Mouse (Mus musculus): Measurements from ENCODE around the gene Plpp2. TPM values are rescaled to one million over a fixed set of nuclear protein-coding genes. Genes with fewer than 3 reads are reported as not detected.
A peak's percentile ranks its signal among the peaks of the same experiment; 100 is the strongest.

Gene Plpp2
- polyA plus RNA-seq, 1 experiment from 2014 or later = 61.4 TPM

DNA sequence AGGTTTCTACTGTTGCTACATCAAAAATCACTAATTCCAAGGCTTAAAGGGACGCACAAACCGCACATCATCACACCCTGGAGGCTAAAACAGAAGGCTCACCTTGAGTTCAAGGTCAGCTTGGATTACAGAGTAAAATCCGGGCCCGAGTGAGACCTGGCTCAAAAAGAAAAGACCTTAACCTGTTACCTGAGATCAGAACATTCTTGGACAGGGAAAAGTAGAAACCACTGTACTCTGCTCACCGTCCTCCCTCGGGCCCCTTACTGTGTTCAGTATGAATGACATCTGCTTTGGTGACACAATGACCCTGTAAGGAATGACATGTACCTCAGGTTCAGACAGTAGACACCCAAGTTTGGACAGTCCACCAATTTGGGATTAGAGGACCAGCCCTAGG lies 41.2 kb upstream of the Plpp2 start:
- Histone ChIP-seq H3K9ac (replicated peaks; ENCODE audit: low read depth, low read length) (no peak overlapping the region), H3K27me3 (ENCODE audit: control insufficient read depth, insufficient read depth, low read length) (no peaks in the 10 kb centered on the region), H3K9me3 (ENCODE audit: control insufficient read depth, low read depth, low read length) (no peaks in the 10 kb centered on the region), H3K36me3 (ENCODE audit: control insufficient read depth, insufficient read depth, low read length) (no peaks in the 10 kb centered on the region), H3K4me1 (ENCODE audit: control insufficient read depth, insufficient read depth, low read length) (no peaks in the 10 kb centered on the region), H3K4me3 (ENCODE audit: low read depth, low read length) (no peak overlapping the region), H3K27ac (ENCODE audit: low read length) (no peak overlapping the region), H3K4me2 (replicated peaks; ENCODE audit: low read depth, low read length) (no peak overlapping the region)
- no peak for ATAC-seq (ENCODE audit: insufficient number of reproducible peaks, insufficient read depth, low FRiP score, low read depth)
- 85% methylated on average over 6 of the region's 6 CpGs for WGBS

DNA sequence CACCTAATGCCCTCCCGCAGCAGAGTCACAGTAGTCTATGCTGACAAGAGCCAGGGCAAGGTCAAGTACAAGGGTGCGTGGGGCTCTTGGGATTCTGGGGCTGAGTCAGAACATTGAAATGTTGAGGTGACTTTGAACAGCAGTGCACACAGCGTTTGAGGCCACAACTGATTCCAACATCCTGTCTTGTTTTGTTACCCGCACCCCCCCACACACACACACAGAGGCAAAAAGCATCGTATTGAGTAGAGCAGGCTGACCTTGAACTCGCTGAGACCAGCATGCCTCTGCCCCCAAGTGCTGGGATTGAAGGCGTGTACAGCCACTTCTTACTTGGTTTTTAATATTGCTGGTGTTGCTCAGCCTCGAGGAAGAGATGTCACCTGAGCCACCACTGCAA lies 40.8 kb upstream of the Plpp2 start:
- H3K27me3 ChIP-seq (ENCODE audit: control insufficient read depth, insufficient read depth, low read length) = no peaks in the 10 kb centered on the region
- no peak for ATAC-seq (ENCODE audit: insufficient number of reproducible peaks, insufficient read depth, low FRiP score, low read depth)
- no peak overlapping the region for H3K4me2 ChIP-seq (replicated peaks; ENCODE audit: low read depth, low read length)
- no peak overlapping the region for H3K4me3 ChIP-seq (ENCODE audit: low read depth, low read length)
- H3K9ac ChIP-seq (replicated peaks; ENCODE audit: low read depth, low read length) = no peak overlapping the region
- 79% methylated on average over 8 of the region's 8 CpGs for WGBS
- no peaks in the 10 kb centered on the region for H3K4me1 ChIP-seq (ENCODE audit: control insufficient read depth, insufficient read depth, low read length)
- H3K36me3 ChIP-seq (ENCODE audit: control insufficient read depth, insufficient read depth, low read length) = no peaks in the 10 kb centered on the region
- no peaks in the 10 kb centered on the region for H3K9me3 ChIP-seq (ENCODE audit: control insufficient read depth, low read depth, low read length)
- H3K27ac ChIP-seq (ENCODE audit: low read length) = no peak overlapping the region

DNA sequence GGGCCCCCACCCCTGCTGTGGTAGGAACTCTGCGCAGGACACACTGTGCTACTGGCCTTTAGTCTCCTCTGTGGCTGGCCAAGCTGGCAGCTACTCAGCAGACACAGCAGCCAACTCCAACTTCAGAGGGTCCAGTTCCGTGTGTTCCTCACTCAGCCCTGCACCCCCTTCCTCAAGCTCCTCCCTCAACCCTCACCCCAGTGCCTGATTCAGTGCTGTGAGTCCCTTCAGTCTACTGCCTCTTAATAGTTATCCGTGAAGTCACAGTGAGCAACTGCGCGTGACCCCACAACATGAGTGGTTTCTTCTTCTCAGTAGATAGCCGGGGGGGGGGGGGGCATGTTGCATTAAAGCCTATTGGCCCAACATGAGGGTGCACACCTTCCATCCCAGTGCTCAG lies 40.0 kb upstream of the Plpp2 start:
- Histone ChIP-seq H3K9ac (replicated peaks; ENCODE audit: low read depth, low read length) (no peak overlapping the region), H3K27ac (ENCODE audit: low read length) (no peak overlapping the region), H3K4me3 (ENCODE audit: low read depth, low read length) (no peak overlapping the region), H3K4me2 (replicated peaks; ENCODE audit: low read depth, low read length) (no peak overlapping the region), H3K9me3 (ENCODE audit: control insufficient read depth, low read depth, low read length) (no peaks in the 10 kb centered on the region), H3K4me1 (ENCODE audit: control insufficient read depth, insufficient read depth, low read length) (no peaks in the 10 kb centered on the region), H3K27me3 (ENCODE audit: control insufficient read depth, insufficient read depth, low read length) (no peaks in the 10 kb centered on the region), H3K36me3 (ENCODE audit: control insufficient read depth, insufficient read depth, low read length) (no peaks in the 10 kb centered on the region)
- 85% methylated on average over 6 of the region's 6 CpGs for WGBS
- ATAC-seq (ENCODE audit: insufficient number of reproducible peaks, insufficient read depth, low FRiP score, low read depth) = no peak

DNA sequence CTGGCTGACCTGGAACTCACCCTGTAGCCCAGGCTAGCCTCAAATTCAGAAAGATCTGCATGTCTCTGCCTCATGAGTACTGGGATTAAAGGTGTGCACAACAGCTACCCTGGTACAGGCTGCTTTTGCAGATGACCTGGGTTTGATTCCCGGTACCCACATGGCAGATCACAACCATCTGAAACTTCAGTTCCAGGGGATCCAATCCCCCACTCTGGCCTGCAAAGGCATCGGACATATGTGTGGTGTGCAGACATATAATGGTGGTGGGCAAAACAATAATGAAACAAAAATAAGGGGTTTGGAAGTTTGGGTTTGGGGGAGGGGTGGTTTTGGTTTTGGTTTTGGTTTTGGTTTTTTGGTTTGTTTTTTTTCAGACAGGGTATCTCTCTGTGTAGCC lies 37.7 kb upstream of the Plpp2 start:
- Histone ChIP-seq H3K4me2 (replicated peaks; ENCODE audit: low read depth, low read length) (no peak overlapping the region), H3K36me3 (ENCODE audit: control insufficient read depth, insufficient read depth, low read length) (no peaks in the 10 kb centered on the region), H3K27me3 (ENCODE audit: control insufficient read depth, insufficient read depth, low read length) (no peaks in the 10 kb centered on the region), H3K4me1 (ENCODE audit: control insufficient read depth, insufficient read depth, low read length) (no peaks in the 10 kb centered on the region), H3K9me3 (ENCODE audit: control insufficient read depth, low read depth, low read length) (no peaks in the 10 kb centered on the region), H3K4me3 (ENCODE audit: low read depth, low read length) (no peak overlapping the region), H3K9ac (replicated peaks; ENCODE audit: low read depth, low read length) (no peak overlapping the region), H3K27ac (ENCODE audit: low read length) (no peak overlapping the region)
- no peak for ATAC-seq (ENCODE audit: insufficient number of reproducible peaks, insufficient read depth, low FRiP score, low read depth)
- WGBS = 91% methylated on average over 2 of the region's 2 CpGs

DNA sequence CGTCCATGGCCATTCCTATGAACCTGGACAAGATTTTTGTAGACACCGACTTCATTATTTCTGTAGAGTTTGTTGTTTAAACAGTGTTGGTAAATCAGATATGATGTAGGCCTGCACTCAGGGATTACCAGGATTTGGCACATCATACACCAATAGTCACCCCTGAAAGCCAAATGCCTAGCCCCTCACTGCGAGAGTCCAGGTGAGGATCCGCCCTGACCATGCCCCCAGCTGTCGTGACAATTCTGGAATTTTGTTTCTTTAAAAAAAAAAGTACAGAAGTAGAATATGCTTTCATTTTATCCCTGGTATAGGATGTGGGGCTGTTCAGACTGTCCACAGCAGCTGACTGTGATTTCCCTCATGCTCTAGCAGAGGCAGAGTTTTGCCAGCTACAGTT lies 36.3 kb upstream of the Plpp2 start:
- Histone ChIP-seq H3K4me3 (ENCODE audit: low read depth, low read length) (no peak overlapping the region), H3K4me2 (replicated peaks; ENCODE audit: low read depth, low read length) (no peak overlapping the region), H3K27ac (ENCODE audit: low read length) (no peak overlapping the region), H3K9ac (replicated peaks; ENCODE audit: low read depth, low read length) (no peak overlapping the region), H3K9me3 (ENCODE audit: control insufficient read depth, low read depth, low read length) (no peaks in the 10 kb centered on the region; the same call in 1 of the 2 replicates), H3K27me3 (ENCODE audit: control insufficient read depth, insufficient read depth, low read length) (no peaks in the 10 kb centered on the region), H3K4me1 (ENCODE audit: control insufficient read depth, insufficient read depth, low read length) (no peaks in the 10 kb centered on the region), H3K36me3 (ENCODE audit: control insufficient read depth, insufficient read depth, low read length) (no peaks in the 10 kb centered on the region)
- 88% methylated on average over 5 of the region's 5 CpGs for WGBS
- no peak for ATAC-seq (ENCODE audit: insufficient number of reproducible peaks, insufficient read depth, low FRiP score, low read depth)

DNA sequence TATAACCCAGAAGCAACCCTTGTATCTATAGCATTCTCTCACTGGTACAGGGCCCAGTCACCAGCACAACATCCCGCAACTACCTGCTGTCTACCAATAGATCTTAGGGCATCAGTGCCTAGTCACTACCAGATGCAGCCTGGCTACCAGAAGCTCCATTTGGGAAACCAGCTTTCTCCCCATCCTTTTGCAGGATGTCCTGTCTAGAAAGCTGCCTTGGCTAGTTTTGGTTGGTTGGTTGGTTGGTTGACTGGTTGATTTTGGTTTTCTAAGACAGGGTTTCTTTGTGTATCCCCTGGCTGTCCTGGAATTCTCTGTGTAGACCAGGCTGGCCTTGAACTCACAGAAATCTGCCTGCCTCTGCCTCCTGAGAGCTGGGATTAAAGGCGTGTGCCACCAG lies 26.1 kb upstream of the Plpp2 start:
- Histone ChIP-seq H3K27me3 (ENCODE audit: control insufficient read depth, insufficient read depth, low read length) (no peaks in the 10 kb centered on the region), H3K9ac (replicated peaks; ENCODE audit: low read depth, low read length) (no peak overlapping the region), H3K36me3 (ENCODE audit: control insufficient read depth, insufficient read depth, low read length) (no peaks in the 10 kb centered on the region), H3K4me2 (replicated peaks; ENCODE audit: low read depth, low read length) (no peak overlapping the region), H3K4me3 (ENCODE audit: low read depth, low read length) (no peak overlapping the region), H3K9me3 (ENCODE audit: control insufficient read depth, low read depth, low read length) (no peaks in the 10 kb centered on the region), H3K4me1 (ENCODE audit: control insufficient read depth, insufficient read depth, low read length) (no peaks in the 10 kb centered on the region), H3K27ac (ENCODE audit: low read length) (no peak overlapping the region)
- WGBS = 88% methylated on average over 2 of the region's 2 CpGs
- ATAC-seq (ENCODE audit: insufficient number of reproducible peaks, insufficient read depth, low FRiP score, low read depth) = no peak

DNA sequence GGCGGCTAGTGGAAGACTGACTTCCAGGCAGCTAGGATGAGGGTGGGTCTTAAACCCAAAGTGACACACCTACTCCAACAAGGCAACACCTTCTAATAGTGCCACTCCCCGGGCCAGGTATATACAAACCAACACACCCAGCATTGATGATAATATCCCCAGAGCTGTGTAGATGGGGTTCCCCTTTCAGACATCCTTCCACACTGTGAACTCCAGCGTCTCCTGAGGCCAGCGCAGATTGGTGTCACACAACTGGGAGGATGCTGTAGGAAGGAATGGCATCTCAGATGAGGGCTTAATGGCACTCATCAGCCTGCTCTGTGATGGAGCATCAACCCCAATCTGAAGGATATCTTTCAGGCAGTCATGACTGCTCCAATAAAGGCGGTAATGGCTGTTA lies 23.9 kb upstream of the Plpp2 start:
- Histone ChIP-seq H3K9me3 (ENCODE audit: control insufficient read depth, low read depth, low read length) (no peaks in the 10 kb centered on the region), H3K9ac (replicated peaks; ENCODE audit: low read depth, low read length) (no peak overlapping the region), H3K36me3 (ENCODE audit: control insufficient read depth, insufficient read depth, low read length) (no peaks in the 10 kb centered on the region), H3K4me3 (ENCODE audit: low read depth, low read length) (no peak overlapping the region), H3K27ac (ENCODE audit: low read length) (no peak overlapping the region), H3K27me3 (ENCODE audit: control insufficient read depth, insufficient read depth, low read length) (no peaks in the 10 kb centered on the region), H3K4me1 (ENCODE audit: control insufficient read depth, insufficient read depth, low read length) (peaks cover 15% of the 10 kb centered on the region), H3K4me2 (replicated peaks; ENCODE audit: low read depth, low read length) (no peak overlapping the region)
- 94% methylated on average over 5 of the region's 5 CpGs for WGBS
- ATAC-seq (ENCODE audit: insufficient number of reproducible peaks, insufficient read depth, low FRiP score, low read depth) = no peak

DNA sequence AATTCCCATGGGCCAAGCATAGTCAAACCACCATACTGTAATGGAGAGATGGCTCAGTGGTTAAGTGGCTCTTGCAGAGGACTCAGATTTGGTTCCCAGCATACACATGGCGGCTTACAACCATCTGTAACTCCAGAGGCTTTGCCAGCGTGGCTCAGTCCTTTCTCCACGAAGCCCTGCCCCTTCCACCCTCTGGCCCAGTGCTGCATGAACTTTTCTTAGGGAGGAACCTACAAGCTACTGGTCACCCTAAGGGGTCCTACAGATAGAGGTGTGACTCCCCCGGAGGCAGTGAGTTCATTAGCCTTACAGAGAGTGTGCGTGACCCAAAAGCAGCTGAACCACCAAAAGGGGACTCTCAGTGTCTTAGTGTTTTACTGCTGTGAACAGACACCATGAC lies 23.4 kb upstream of the Plpp2 start:
- no peak overlapping the region for H3K4me3 ChIP-seq (ENCODE audit: low read depth, low read length)
- no peaks in the 10 kb centered on the region for H3K36me3 ChIP-seq (ENCODE audit: control insufficient read depth, insufficient read depth, low read length)
- no peak for ATAC-seq (ENCODE audit: insufficient number of reproducible peaks, insufficient read depth, low FRiP score, low read depth)
- no peaks in the 10 kb centered on the region for H3K9me3 ChIP-seq (ENCODE audit: control insufficient read depth, low read depth, low read length)
- H3K9ac ChIP-seq (replicated peaks; ENCODE audit: low read depth, low read length) = no peak overlapping the region
- no peak overlapping the region for H3K27ac ChIP-seq (ENCODE audit: low read length)
- no peaks in the 10 kb centered on the region for H3K27me3 ChIP-seq (ENCODE audit: control insufficient read depth, insufficient read depth, low read length)
- no peak overlapping the region for H3K4me2 ChIP-seq (replicated peaks; ENCODE audit: low read depth, low read length)
- WGBS = 86% methylated on average over 5 of the region's 5 CpGs
- H3K4me1 ChIP-seq (ENCODE audit: control insufficient read depth, insufficient read depth, low read length) = peaks cover 18% of the 10 kb centered on the region

DNA sequence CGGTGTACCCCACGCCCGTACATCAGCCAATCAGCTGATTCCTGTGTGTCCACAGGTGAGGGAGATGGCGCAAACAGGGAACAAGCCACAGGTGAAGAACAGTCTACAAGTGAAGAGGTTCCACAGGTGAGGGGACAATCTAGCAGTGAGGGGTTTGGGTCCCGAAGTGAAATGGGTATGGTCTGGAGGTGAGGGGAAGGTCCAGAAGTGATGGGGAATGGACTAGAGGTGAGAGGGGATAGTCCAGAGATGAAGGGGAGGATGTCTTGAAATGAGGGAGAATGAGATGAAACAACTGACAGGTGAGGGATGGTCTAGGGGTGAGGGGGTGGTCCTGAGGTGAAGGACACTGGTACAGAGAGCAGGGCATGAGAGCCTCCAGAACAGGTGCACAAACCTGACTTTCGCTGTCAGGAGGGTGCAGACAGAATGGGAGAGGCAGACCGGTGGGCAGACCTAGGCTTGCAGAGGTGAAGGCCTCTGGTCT lies 21.7 kb upstream of the Plpp2 start:
- Histone ChIP-seq H3K36me3 (ENCODE audit: control insufficient read depth, insufficient read depth, low read length) (peaks cover 1% of the 10 kb centered on the region; the same call in 1 of the 2 replicates), H3K4me1 (ENCODE audit: control insufficient read depth, insufficient read depth, low read length) (peaks cover 18% of the 10 kb centered on the region), H3K4me3 (ENCODE audit: low read depth, low read length) (peak overlapping the region; percentile 85), H3K9me3 (ENCODE audit: control insufficient read depth, low read depth, low read length) (no peaks in the 10 kb centered on the region), H3K27ac (ENCODE audit: low read length) (no peak overlapping the region), H3K27me3 (ENCODE audit: control insufficient read depth, insufficient read depth, low read length) (no peaks in the 10 kb centered on the region), H3K4me2 (replicated peaks; ENCODE audit: low read depth, low read length) (peak overlapping the region; percentile 75), H3K9ac (replicated peaks; ENCODE audit: low read depth, low read length) (peak overlapping the region; percentile 92)
- ATAC-seq (ENCODE audit: insufficient number of reproducible peaks, insufficient read depth, low FRiP score, low read depth) = peak; percentile 3; the same call in 1 of the 2 replicates
- WGBS = 24% methylated on average over 7 of the region's 7 CpGs

Measured in stomach, embryonic 14.5 days (tissue).